Mouse (Mus musculus) stomach, embryonic 15.5 days (tissue): ENCODE measurements at regions not wholly inside any gene's neighbourhood (a gene's known extent, or its start where the extent isn't known, plus 50 kb on each side); places are given as distances from the start of the nearest gene placed in this dataset.

Source experiments
- ATAC-seq: fragments of 200-750 bp; cut with Nextera tagmentation; 2 replicates; pipeline ENCODE4 v1.8.0; 2017; ENCODE audit warnings: low read depth, moderate number of reproducible peaks, moderate TSS enrichment; ENCODE audit not compliant: insufficient read depth, low FRiP score
- H3K27ac ChIP-seq: fragments of 300-500 bp; sonication (generic); 2 replicates; pipeline ENCODE4 v1.5.1; 2015; ENCODE audit warnings: mild to moderate bottlenecking, inconsistent platforms
- H3K27me3 ChIP-seq: fragments of 300-500 bp; sonication (generic); replicated peaks from 2 replicates; pipeline ENCODE4 v1.6.1; 2015; ENCODE audit warnings: inconsistent platforms
- H3K36me3 ChIP-seq: fragments of 300-500 bp; sonication (generic); 2 replicates; pipeline ENCODE4 v1.6.1; 2015; ENCODE audit warnings: inconsistent platforms
- H3K4me1 ChIP-seq: fragments of 300-500 bp; sonication (generic); 2 replicates; pipeline ENCODE4 v1.6.1; 2015; ENCODE audit warnings: inconsistent platforms
- H3K4me2 ChIP-seq: fragments of 300-500 bp; sonication (generic); 2 replicates; pipeline ENCODE4 v1.6.1; 2015; ENCODE audit warnings: mild to moderate bottlenecking, inconsistent platforms
- H3K4me3 ChIP-seq: fragments of 300-500 bp; sonication (generic); replicated peaks from 2 replicates; pipeline ENCODE4 v1.5.1; 2015; ENCODE audit warnings: inconsistent platforms
- H3K9ac ChIP-seq: fragments of 300-500 bp; sonication (generic); 2 replicates; pipeline ENCODE4 v1.6.1; 2015; ENCODE audit warnings: inconsistent platforms
- H3K9me3 ChIP-seq: fragments of 300-500 bp; sonication (generic); 2 replicates; pipeline ENCODE4 v1.6.1; 2016; ENCODE audit warnings: inconsistent platforms
- WGBS: fragments of 180-500 bp; shearing (Covaris S2); methylation state at CpG from one replicate; pipeline ENCODE4 v1.1.7; 2015; 5-methylcytosine and 5-hydroxymethylcytosine counted together

- ATAC-seq: 0 out of 2 replicates have a peak, but pooled peaks have one; percentile 10
- peaks cover under 1% of the 10 kb centered on the region; the same call in 1 of the 2 replicates for H3K4me1 ChIP-seq
- H3K4me3 ChIP-seq: no peak overlapping the region
- WGBS: 68% methylated on average over 13 of the region's 13 CpGs
- no peaks in the 10 kb centered on the region for H3K36me3 ChIP-seq
- no peak overlapping the region for H3K9ac ChIP-seq
- no peak overlapping the region for H3K27ac ChIP-seq
- no peak overlapping the region for H3K4me2 ChIP-seq
- H3K27me3 ChIP-seq: no peaks in the 10 kb centered on the region
- H3K9me3 ChIP-seq: no peaks in the 10 kb centered on the region; the same call in 1 of the 2 replicates
These were observed 178.0 kb upstream of the Foxn2 start for GRCm38 (mm10) chr17:88262326-88263187.

- H3K36me3 ChIP-seq: no peaks in the 10 kb centered on the region
- H3K27me3 ChIP-seq: no peaks in the 10 kb centered on the region
- no peak for ATAC-seq
- no peak overlapping the region for H3K9ac ChIP-seq
- H3K4me1 ChIP-seq: no peaks in the 10 kb centered on the region
- H3K4me2 ChIP-seq: no peak overlapping the region
- WGBS: 68% methylated on average over 13 of the region's 13 CpGs
- no peak overlapping the region for H3K27ac ChIP-seq
- no peaks in the 10 kb centered on the region; the same call in 1 of the 2 replicates for H3K9me3 ChIP-seq
- H3K4me3 ChIP-seq: no peak overlapping the region
These were observed 175.2 kb upstream of the Foxn2 start for GRCm38 (mm10) chr17:88265291-88265690.

DNA sequence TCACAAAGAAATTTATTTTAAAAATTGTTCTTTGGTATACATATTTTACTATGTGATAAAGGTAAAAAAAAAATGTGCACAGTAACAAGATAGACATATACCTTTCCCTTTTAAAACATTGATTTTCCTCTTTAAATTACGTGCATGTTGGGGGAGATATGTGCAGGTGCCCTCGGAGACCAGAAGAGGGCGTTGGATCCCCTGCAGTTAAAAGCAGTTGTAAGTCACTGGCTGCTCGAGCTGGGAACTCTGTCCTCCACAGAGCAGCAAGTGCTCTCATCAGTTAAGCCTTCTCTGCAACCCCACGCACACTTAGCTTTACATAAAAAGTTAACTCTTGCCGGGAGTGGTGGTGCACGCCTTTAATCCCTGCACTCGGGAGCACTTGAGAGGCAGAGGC lies 172.3 kb upstream of the Foxn2 start:
- Histone ChIP-seq H3K4me1 (no peaks in the 10 kb centered on the region), H3K4me2 (no peak overlapping the region), H3K27ac (no peak overlapping the region), H3K9me3 (no peaks in the 10 kb centered on the region; the same call in 1 of the 2 replicates), H3K9ac (no peak overlapping the region), H3K36me3 (no peaks in the 10 kb centered on the region), H3K27me3 (no peaks in the 10 kb centered on the region), H3K4me3 (no peak overlapping the region)
- WGBS: 79% methylated on average over 8 of the region's 8 CpGs
- ATAC-seq: no peak

DNA sequence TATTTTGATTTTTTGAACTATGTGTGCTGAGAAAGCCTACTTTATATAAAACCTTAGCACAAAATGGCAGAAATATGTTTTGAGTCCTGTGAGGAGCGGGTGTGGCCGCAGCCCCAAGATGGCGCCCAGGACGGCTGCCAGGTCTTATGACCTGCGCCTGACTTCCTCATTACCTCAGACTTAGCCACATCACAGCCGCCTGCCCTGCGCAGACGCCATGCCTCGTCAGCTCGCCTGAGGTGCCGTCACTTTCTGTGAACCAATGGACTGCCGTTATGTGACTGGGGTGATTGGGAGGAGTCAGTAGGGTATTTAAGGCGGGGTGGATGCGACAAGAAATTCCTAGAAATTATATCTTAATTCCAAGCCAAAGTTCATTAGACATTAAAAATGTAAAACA lies 171.7 kb upstream of the Foxn2 start:
- H3K9ac ChIP-seq: no peak overlapping the region
- H3K36me3 ChIP-seq: no peaks in the 10 kb centered on the region
- no peak overlapping the region for H3K4me3 ChIP-seq
- no peaks in the 10 kb centered on the region for H3K4me1 ChIP-seq
- no peak overlapping the region for H3K27ac ChIP-seq
- ATAC-seq: no peak
- no peak overlapping the region for H3K4me2 ChIP-seq
- H3K27me3 ChIP-seq: no peaks in the 10 kb centered on the region
- WGBS: 90% methylated on average over 14 of the region's 14 CpGs
- H3K9me3 ChIP-seq: no peaks in the 10 kb centered on the region; the same call in 1 of the 2 replicates

- Histone ChIP-seq H3K4me2 (no peak overlapping the region), H3K4me1 (peaks cover 4% of the 10 kb centered on the region; the same call in 1 of the 2 replicates), H3K36me3 (no peaks in the 10 kb centered on the region), H3K27ac (no peak overlapping the region), H3K9ac (no peak overlapping the region), H3K9me3 (no peaks in the 10 kb centered on the region; the same call in 1 of the 2 replicates), H3K27me3 (no peaks in the 10 kb centered on the region), H3K4me3 (no peak overlapping the region)
- WGBS: 67% methylated on average over 5 of the region's 5 CpGs
- ATAC-seq: no peak
These were observed 169.6 kb upstream of the Foxn2 start for GRCm38 (mm10) chr17:88270896-88271295.

- 94% methylated on average over 5 of the region's 5 CpGs for WGBS
- Histone ChIP-seq H3K9me3 (no peaks in the 10 kb centered on the region; the same call in 1 of the 2 replicates), H3K4me3 (no peak overlapping the region), H3K4me1 (peaks cover 4% of the 10 kb centered on the region; the same call in 1 of the 2 replicates), H3K27me3 (no peaks in the 10 kb centered on the region), H3K4me2 (no peak overlapping the region), H3K27ac (no peak overlapping the region), H3K9ac (no peak overlapping the region), H3K36me3 (no peaks in the 10 kb centered on the region)
- no peak for ATAC-seq
These were observed 168.3 kb upstream of the Foxn2 start for GRCm38 (mm10) chr17:88272161-88272560.

GRCm38 (mm10) chr17:88273520-88273919 lies 167.0 kb upstream of the Foxn2 start:
- ATAC-seq: no peak
- H3K9me3 ChIP-seq: no peaks in the 10 kb centered on the region
- H3K36me3 ChIP-seq: no peaks in the 10 kb centered on the region
- H3K27ac ChIP-seq: 0 out of 2 replicates have a peak overlapping the region, but pooled peaks have one; percentile 9
- 84% methylated on average over 9 of the region's 9 CpGs for WGBS
- no peak overlapping the region for H3K4me2 ChIP-seq
- no peak overlapping the region for H3K4me3 ChIP-seq
- H3K27me3 ChIP-seq: no peaks in the 10 kb centered on the region
- H3K9ac ChIP-seq: no peak overlapping the region
- H3K4me1 ChIP-seq: peaks cover 4% of the 10 kb centered on the region; the same call in 1 of the 2 replicates

GRCm38 (mm10) chr17:88274003-88274698 lies 166.4 kb upstream of the Foxn2 start:
- H3K27ac ChIP-seq: 0 out of 2 replicates have a peak overlapping the region, but pooled peaks have one; percentile 9
- 58% methylated on average over 14 of the region's 14 CpGs for WGBS
- ATAC-seq: peak; percentile 35; the same call in 1 of the 2 replicates

DNA sequence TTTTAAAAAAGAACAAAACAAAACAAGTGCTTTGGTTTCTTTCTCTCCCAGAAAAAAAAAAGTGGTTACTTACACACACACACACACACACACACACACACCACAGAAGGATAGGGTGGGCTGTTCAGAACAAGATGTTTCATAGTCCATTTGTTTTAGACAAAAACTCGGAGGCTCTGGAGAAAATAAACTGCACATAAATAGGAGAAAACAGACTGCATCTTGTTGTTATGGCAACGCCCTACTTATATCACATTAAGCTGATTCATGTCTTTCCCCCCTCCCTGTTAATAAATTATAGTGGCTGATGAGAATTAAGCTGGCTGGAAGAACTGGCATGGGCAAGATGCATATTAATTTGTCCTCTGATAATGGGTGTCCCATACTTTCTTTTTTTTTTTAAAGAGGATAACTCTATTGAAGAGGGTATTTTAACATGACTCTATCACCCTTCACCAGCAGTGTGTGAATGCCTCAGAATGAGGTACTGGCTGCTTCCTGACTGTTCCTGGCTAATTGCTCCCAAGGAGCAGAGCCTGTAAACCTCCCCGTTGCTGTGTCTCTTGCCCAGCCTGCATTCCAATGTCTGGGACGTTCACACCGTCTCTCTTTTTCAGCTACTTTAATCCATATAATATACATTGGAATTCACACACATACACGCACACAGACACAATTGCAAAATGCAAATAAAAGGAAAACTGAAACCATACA lies 165.6 kb upstream of the Foxn2 start:
- Histone ChIP-seq H3K9ac (no peak overlapping the region), H3K36me3 (no peaks in the 10 kb centered on the region), H3K4me1 (peaks cover 4% of the 10 kb centered on the region; the same call in 1 of the 2 replicates), H3K27me3 (no peaks in the 10 kb centered on the region), H3K4me3 (no peak overlapping the region), H3K4me2 (no peak overlapping the region), H3K9me3 (no peaks in the 10 kb centered on the region), H3K27ac (no peak overlapping the region)
- ATAC-seq: no peak
- WGBS: 43% methylated on average over 6 of the region's 6 CpGs

More at GRCm38 (mm10) chr17:88274003-88274698, 166.4 kb upstream of the Foxn2 start:
- H3K9me3 ChIP-seq: no peaks in the 10 kb centered on the region
- peaks cover 4% of the 10 kb centered on the region; the same call in 1 of the 2 replicates for H3K4me1 ChIP-seq
- no peaks in the 10 kb centered on the region for H3K36me3 ChIP-seq
- H3K9ac ChIP-seq: no peak overlapping the region
- H3K4me2 ChIP-seq: peak overlapping the region; percentile 22
- no peak overlapping the region for H3K4me3 ChIP-seq
- no peaks in the 10 kb centered on the region for H3K27me3 ChIP-seq

- Histone ChIP-seq H3K27me3 (no peaks in the 10 kb centered on the region), H3K4me1 (peaks cover 4% of the 10 kb centered on the region; the same call in 1 of the 2 replicates), H3K4me3 (no peak overlapping the region), H3K9me3 (no peaks in the 10 kb centered on the region), H3K9ac (no peak overlapping the region), H3K36me3 (no peaks in the 10 kb centered on the region), H3K4me2 (no peak overlapping the region), H3K27ac (no peak overlapping the region)
- no peak for ATAC-seq
- 80% methylated on average over 5 of the region's 5 CpGs for WGBS
These were observed 160.9 kb upstream of the Foxn2 start for GRCm38 (mm10) chr17:88279656-88280055.

GRCm38 (mm10) chr17:88282711-88283110 lies 157.8 kb upstream of the Foxn2 start:
- Histone ChIP-seq H3K4me1 (no peaks in the 10 kb centered on the region), H3K4me3 (no peak overlapping the region), H3K36me3 (no peaks in the 10 kb centered on the region), H3K4me2 (no peak overlapping the region), H3K27me3 (no peaks in the 10 kb centered on the region), H3K9me3 (no peaks in the 10 kb centered on the region), H3K9ac (no peak overlapping the region), H3K27ac (no peak overlapping the region)
- no peak for ATAC-seq
- 71% methylated on average over 1 of the region's 1 CpGs for WGBS
